Mouse (Mus musculus) CH12.LX (cell line): ENCODE results near the gene Prr5. TPM values are rescaled to one million over a fixed set of nuclear protein-coding genes. Genes with fewer than 3 reads are reported as not detected.

ENCODE experiments used
- DNase-seq: peaks from one replicate; pipeline ENCODE4 v3.0.0-alpha.2; 2013; ENCODE audit errors: extremely low read depth
- H3K27ac ChIP-seq: 2 replicates; pipeline ENCODE4 v1.5.1; 2012; ENCODE audit warnings: low read depth, mild to moderate bottlenecking, control low read depth, moderate library complexity; ENCODE audit not compliant: insufficient read depth
- H3K27me3 ChIP-seq: replicated peaks from 2 replicates; pipeline ENCODE3; 2012; ENCODE audit warnings: inconsistent platforms
- H3K36me3 ChIP-seq, 2 experiments: replicated peaks in 1 of 2; 2 replicates each; pipeline versions ENCODE3 to v1.6.1; 2012; ENCODE audit warnings: inconsistent platforms in 1 of 2, low read length in 1 of 2, mild to moderate bottlenecking in 1 of 2, mixed read lengths in 1 of 2, moderate library complexity in 1 of 2; ENCODE audit not compliant: control insufficient read depth in 1 of 2, insufficient read depth in 1 of 2
- H3K4me1 ChIP-seq, 2 experiments: 2 replicates each; pipeline ENCODE4 v1.6.1; 2012; ENCODE audit warnings: inconsistent platforms in 1 of 2, moderate library complexity in 1 of 2; ENCODE audit not compliant: insufficient read depth in 2 of 2, control insufficient read depth in 1 of 2
- H3K4me2 ChIP-seq: 2 replicates; pipeline ENCODE4 v1.6.1; 2012; ENCODE audit warnings: low read depth, mild to moderate bottlenecking, control low read depth; ENCODE audit not compliant: poor library complexity, insufficient read depth, severe bottlenecking
- H3K4me3 ChIP-seq, 3 experiments: fragments of 150-350 bp in 1 of 3; sonication (generic) in 1 of 3; replicated peaks in 1 of 3; 2 replicates each; pipeline versions ENCODE3 to v1.5.1; 2011 to 2012; ENCODE audit warnings: low read depth in 2 of 3, low read length in 2 of 3, mild to moderate bottlenecking in 2 of 3, moderate library complexity in 2 of 3, control low read depth in 1 of 3, improper control_type of control experiment in 1 of 3, inconsistent platforms in 1 of 3, mixed read lengths in 1 of 3; ENCODE audit not compliant: poor library complexity in 1 of 3
- H3K79me2 ChIP-seq: replicated peaks from 2 replicates; pipeline ENCODE4 v1.6.1; 2012; ENCODE audit warnings: mild to moderate bottlenecking, moderate library complexity; ENCODE audit not compliant: control insufficient read depth, poor library complexity, insufficient read depth, severe bottlenecking; ENCODE audit errors: extremely low read depth
- H3K9ac ChIP-seq: 2 replicates; pipeline ENCODE4 v1.6.1; 2012; ENCODE audit warnings: low read depth, mild to moderate bottlenecking, control low read depth, moderate library complexity; ENCODE audit not compliant: insufficient read depth
- H3K9me3 ChIP-seq: replicated peaks from 2 replicates; pipeline ENCODE3; 2012; ENCODE audit warnings: low read length, inconsistent platforms, mixed read lengths
- CHD1 ChIP-seq: IDR thresholded peaks from 2 replicates; pipeline ENCODE4 v1.6.1; 2012; ENCODE audit warnings: low read depth, low read length, improper control_type of control experiment, inconsistent platforms
- CHD2 ChIP-seq: IDR thresholded peaks from 2 replicates; pipeline ENCODE4 v1.6.1; 2011; ENCODE audit warnings: low read length, improper control_type of control experiment
- CTCF ChIP-seq, 2 experiments: IDR thresholded peaks in 1 of 2; conservative IDR thresholded peaks in 1 of 2; 2 replicates each; pipeline ENCODE4 v1.5.1; 2011 to 2012; ENCODE audit warnings: low read depth in 2 of 2, low read length in 2 of 2, improper control_type of control experiment in 1 of 2, inconsistent platforms in 1 of 2, mild to moderate bottlenecking in 1 of 2, moderate library complexity in 1 of 2
- E2F4 ChIP-seq: IDR thresholded peaks from 2 replicates; pipeline ENCODE4 v1.6.1; 2011; ENCODE audit warnings: low read depth, low read length, improper control_type of control experiment; ENCODE audit not compliant: insufficient replicate concordance
- ELF1 ChIP-seq: IDR thresholded peaks from 2 replicates; pipeline ENCODE4 v1.6.1; 2014; ENCODE audit warnings: low read depth, mild to moderate bottlenecking, inconsistent platforms, low read length, improper control_type of control experiment
- EP300 ChIP-seq: IDR thresholded peaks from 2 replicates; pipeline ENCODE4 v1.6.1; 2011; ENCODE audit warnings: low read length, improper control_type of control experiment
- ETS1 ChIP-seq: conservative IDR thresholded peaks from 2 replicates; pipeline ENCODE4 v1.6.1; 2012; ENCODE audit warnings: low read depth, mild to moderate bottlenecking, inconsistent platforms, low read length, improper control_type of control experiment, moderate library complexity
- GABPA ChIP-seq: IDR thresholded peaks from 2 replicates; pipeline ENCODE4 v1.6.1; 2012; ENCODE audit warnings: low read depth, low read length, improper control_type of control experiment, inconsistent platforms; ENCODE audit not compliant: insufficient replicate concordance
- HCFC1 ChIP-seq: IDR thresholded peaks from 2 replicates; pipeline ENCODE4 v1.6.1; 2012; ENCODE audit warnings: low read depth, mild to moderate bottlenecking, inconsistent platforms, low read length, improper control_type of control experiment
- IRF4 ChIP-seq: IDR thresholded peaks from 2 replicates; pipeline ENCODE4 v1.6.1; 2014; ENCODE audit warnings: low read depth, mild to moderate bottlenecking, inconsistent platforms, low read length, improper control_type of control experiment
- JUND ChIP-seq: conservative IDR thresholded peaks from 2 replicates; pipeline ENCODE4 v1.6.1; 2011; ENCODE audit warnings: low read depth, low read length, improper control_type of control experiment
- KAT2A ChIP-seq: IDR thresholded peaks from 2 replicates; pipeline ENCODE4 v1.6.1; 2012; ENCODE audit warnings: low read length, improper control_type of control experiment, inconsistent platforms; ENCODE audit not compliant: insufficient replicate concordance
- MAFK ChIP-seq: IDR thresholded peaks from 2 replicates; pipeline ENCODE4 v1.6.1; 2011; ENCODE audit warnings: low read length, improper control_type of control experiment; ENCODE audit not compliant: insufficient replicate concordance
- MAX ChIP-seq: IDR thresholded peaks from 2 replicates; pipeline ENCODE4 v1.6.1; 2011; ENCODE audit warnings: low read length, improper control_type of control experiment
- MAZ ChIP-seq: IDR thresholded peaks from 2 replicates; pipeline ENCODE4 v1.6.1; 2012; ENCODE audit warnings: low read depth, mild to moderate bottlenecking, inconsistent platforms, low read length, improper control_type of control experiment, moderate library complexity
- MXI1 ChIP-seq: IDR thresholded peaks from 2 replicates; pipeline ENCODE4 v1.6.1; 2011; ENCODE audit warnings: mild to moderate bottlenecking, low read depth, low read length, improper control_type of control experiment
- MYC ChIP-seq: IDR thresholded peaks from 2 replicates; pipeline ENCODE4 v1.6.1; 2011; ENCODE audit warnings: low read depth, mild to moderate bottlenecking, improper control_type of control experiment, low read length
- NRF1 ChIP-seq: IDR thresholded peaks from 2 replicates; pipeline ENCODE4 v1.6.1; 2014; ENCODE audit warnings: low read depth, mild to moderate bottlenecking, inconsistent platforms, low read length, improper control_type of control experiment, moderate library complexity
- POLR2A ChIP-seq: IDR thresholded peaks from 2 replicates; pipeline ENCODE4 v1.6.1; 2011; ENCODE audit warnings: low read depth, mild to moderate bottlenecking, improper control_type of control experiment, low read length
- RAD21 ChIP-seq: IDR thresholded peaks from 2 replicates; pipeline ENCODE4 v1.6.1; 2011; ENCODE audit warnings: low read depth, mild to moderate bottlenecking, low read length, improper control_type of control experiment, moderate library complexity
- RCOR1 ChIP-seq: conservative IDR thresholded peaks from 2 replicates; pipeline ENCODE4 v1.6.1; 2012; ENCODE audit warnings: low read depth, mild to moderate bottlenecking, inconsistent platforms, low read length, improper control_type of control experiment
- SIN3A ChIP-seq: IDR thresholded peaks from 2 replicates; pipeline ENCODE4 v1.6.1; 2012; ENCODE audit warnings: low read length, improper control_type of control experiment, inconsistent platforms
- SMC3 ChIP-seq: IDR thresholded peaks from 2 replicates; pipeline ENCODE4 v1.6.1; 2011; ENCODE audit warnings: low read depth, low read length, improper control_type of control experiment
- UBTF ChIP-seq: IDR thresholded peaks from 2 replicates; pipeline ENCODE4 v1.6.1; 2012; ENCODE audit warnings: low read depth, mild to moderate bottlenecking, inconsistent platforms, low read length, improper control_type of control experiment, moderate library complexity
- USF1 ChIP-seq: IDR thresholded peaks from 2 replicates; pipeline ENCODE4 v1.6.1; 2014; ENCODE audit warnings: low read depth, mild to moderate bottlenecking, inconsistent platforms, low read length, improper control_type of control experiment
- dilution Hi-C: fragments of 300-500 bp; cut with MboI; formaldehyde crosslinking; loops from 2 replicates; pipeline ENCODE4 v1.14.3; 2020; ENCODE audit warnings: low sequenced_read_pairs; ENCODE audit not compliant: extremely low pct_unique_long_range_greater_than_20kb, extremely low pct_ligation_motif_present
- in situ Hi-C: fragments of 300-500 bp; cut with MboI; formaldehyde crosslinking; loops from 3 replicates; pipeline ENCODE4 v1.14.3; 2019; ENCODE audit warnings: low sequenced_read_pairs, low pct_ligation_motif_present, low pct_unique_long_range_greater_than_20kb, mixed read lengths
- polyA plus RNA-seq: library from polyadenylated mRNA; unstranded; fragments of >175 nt; gene quantifications from 2 replicates; pipeline ENCODE4 v1.2.1, GENCODE M21; 2012; ENCODE audit warnings: low read depth; ENCODE audit not compliant: insufficient read length
- total RNA-seq, 2 experiments: library from RNA; depleted of rRNA; stranded (reverse); fragments of 300-350 nt in 1 of 2; fragments of >200 nt in 1 of 2; gene quantifications; 2 replicates each; pipeline ENCODE4 v1.2.3; 2012 to 2014

The Prr5 gene
- total and polyA plus RNA-seq, 3 experiments, result 11.6 to 68.2 (median 19.7) TPM

DNA sequence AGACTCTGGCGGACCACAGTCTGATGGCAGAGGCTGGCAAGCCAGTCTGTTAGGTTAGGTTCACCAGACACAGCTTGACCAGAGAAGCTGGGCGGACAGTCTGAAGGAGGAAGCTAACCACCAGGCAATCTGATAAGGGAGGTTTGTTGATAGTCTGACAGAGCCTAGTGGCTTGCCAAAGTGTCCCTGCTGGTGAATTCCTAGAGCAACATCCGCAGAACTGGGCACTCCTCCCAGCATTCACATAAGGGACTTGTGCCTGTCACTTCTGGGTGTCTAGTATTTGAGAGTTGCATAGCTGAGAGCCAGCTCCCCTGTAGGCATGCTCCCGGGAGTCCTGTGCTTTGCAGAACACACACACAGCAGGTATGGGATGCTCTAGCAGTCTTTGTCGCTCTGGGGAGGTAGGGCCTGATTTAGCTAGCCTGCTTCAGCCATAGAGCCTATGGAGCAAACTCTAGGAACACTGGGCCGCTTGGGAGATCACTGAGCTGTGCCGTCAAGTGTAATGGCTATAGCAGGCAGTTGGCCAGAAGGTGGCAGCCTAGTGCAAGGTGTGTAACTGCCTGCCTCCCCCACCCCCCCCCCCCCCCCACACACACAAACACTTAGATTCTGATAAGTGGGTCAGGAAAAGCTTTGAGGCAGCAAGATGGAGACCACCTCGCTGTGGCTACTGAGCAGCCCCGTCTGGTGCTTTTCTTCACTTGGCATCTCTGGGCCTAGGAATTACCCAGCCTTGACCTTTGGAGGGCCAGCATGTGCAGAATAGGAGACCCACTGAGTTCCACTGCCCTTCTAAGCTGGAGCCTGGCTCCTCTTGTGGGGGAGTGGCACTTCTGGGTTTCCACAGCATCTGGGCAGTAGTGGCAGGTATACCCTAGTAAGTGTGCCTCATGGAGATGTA, 2.2 kb downstream of the Prr5 start:
- Histone ChIP-seq H3K36me3 (no peaks in the 10 kb centered on the region), H3K4me1 (peaks cover 3 to 13% of the 10 kb centered on the region in 2 experiments), H3K27ac (no peak overlapping the region), H3K9ac (no peak overlapping the region), H3K9me3 (no peaks in the 10 kb centered on the region), H3K79me2 (no peaks in the 10 kb centered on the region), H3K27me3 (peaks cover 36% of the 10 kb centered on the region), H3K4me2 (no peak overlapping the region), H3K4me3 (no peak overlapping the region)
- in situ Hi-C loops (loop anchor here (10.0 kb wide), 1 partner anchor 253 kb away; the partner anchor contains the start of genes Gm29666 and Nup50), dilution Hi-C loops (no loop called here)
- peak; percentile 60 for DNase-seq
- TF ChIP-seq CTCF (conservative IDR thresholded peaks at IDR 0.05 in 1 of 2, IDR thresholded peaks at IDR 0.05 in 1 of 2; ENCODE audit: low read depth in 2 of 2, low read length in 2 of 2) (peak in 1 of 2 experiments; percentile 72; a peak in 2 of 4 replicates), SIN3A (no peak), SMC3 (peak; percentile 67), MYC (no peak), MAZ (no peak), RAD21 (peak; percentile 56), JUND (no peak), MAFK (no peak), MAX (no peak), E2F4 (no peak), HCFC1 (no peak)

DNA sequence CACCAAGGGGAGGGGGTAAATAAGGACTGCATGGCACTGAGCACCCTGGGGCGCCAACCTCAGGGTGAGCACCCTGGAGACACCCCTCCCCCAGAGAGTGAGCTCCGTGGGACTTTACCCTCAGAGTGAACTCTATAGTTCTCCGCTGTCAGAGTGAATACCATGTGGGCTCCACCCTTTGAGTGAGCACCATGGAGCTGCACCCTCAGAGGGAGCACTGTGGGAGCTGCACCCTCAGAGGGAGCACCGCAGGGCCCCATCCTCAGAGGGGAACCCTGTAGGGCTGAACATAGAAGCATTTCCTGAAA, 2.8 kb downstream of the Prr5 start:
- in situ Hi-C loops, result loop anchor here (10.0 kb wide), 1 partner anchor 253 kb away; the partner anchor contains the start of genes Gm29666 and Nup50

More for the DNA sequence above, 2.8 kb downstream of the Prr5 start:
- Histone ChIP-seq H3K9ac (no peak overlapping the region), H3K27ac (no peak overlapping the region), H3K9me3 (no peaks in the 10 kb centered on the region), H3K4me2 (no peak overlapping the region), H3K27me3 (peaks cover 30% of the 10 kb centered on the region)
- no peak for TF ChIP-seq MYC
- no peak for TF ChIP-seq UBTF
- TF ChIP-seq ETS1, result no peak
- no peak for TF ChIP-seq CHD1
- TF ChIP-seq GABPA, result no peak
- no peak for TF ChIP-seq NRF1
- TF ChIP-seq IRF4, result no peak
- no peak for TF ChIP-seq MAX
- TF ChIP-seq MXI1, result no peak
- TF ChIP-seq E2F4, result no peak
- no peak for TF ChIP-seq USF1
- no peak for TF ChIP-seq EP300
- TF ChIP-seq POLR2A, result no peak
- TF ChIP-seq RCOR1, result no peak
- no peak for TF ChIP-seq MAFK
- no peak for TF ChIP-seq CHD2
- no peak for TF ChIP-seq KAT2A
- no peak for TF ChIP-seq ELF1
- TF ChIP-seq, all 38 proteins: peak for 0
- no peak for DNase-seq
- dilution Hi-C loops, result no loop called here
- Histone ChIP-seq H3K4me1 (peaks cover 3 to 13% of the 10 kb centered on the region in 2 experiments), H3K4me3 (no peak overlapping the region), H3K79me2 (no peaks in the 10 kb centered on the region), H3K36me3 (no peaks in the 10 kb centered on the region)
